In the genomic region with DNA sequence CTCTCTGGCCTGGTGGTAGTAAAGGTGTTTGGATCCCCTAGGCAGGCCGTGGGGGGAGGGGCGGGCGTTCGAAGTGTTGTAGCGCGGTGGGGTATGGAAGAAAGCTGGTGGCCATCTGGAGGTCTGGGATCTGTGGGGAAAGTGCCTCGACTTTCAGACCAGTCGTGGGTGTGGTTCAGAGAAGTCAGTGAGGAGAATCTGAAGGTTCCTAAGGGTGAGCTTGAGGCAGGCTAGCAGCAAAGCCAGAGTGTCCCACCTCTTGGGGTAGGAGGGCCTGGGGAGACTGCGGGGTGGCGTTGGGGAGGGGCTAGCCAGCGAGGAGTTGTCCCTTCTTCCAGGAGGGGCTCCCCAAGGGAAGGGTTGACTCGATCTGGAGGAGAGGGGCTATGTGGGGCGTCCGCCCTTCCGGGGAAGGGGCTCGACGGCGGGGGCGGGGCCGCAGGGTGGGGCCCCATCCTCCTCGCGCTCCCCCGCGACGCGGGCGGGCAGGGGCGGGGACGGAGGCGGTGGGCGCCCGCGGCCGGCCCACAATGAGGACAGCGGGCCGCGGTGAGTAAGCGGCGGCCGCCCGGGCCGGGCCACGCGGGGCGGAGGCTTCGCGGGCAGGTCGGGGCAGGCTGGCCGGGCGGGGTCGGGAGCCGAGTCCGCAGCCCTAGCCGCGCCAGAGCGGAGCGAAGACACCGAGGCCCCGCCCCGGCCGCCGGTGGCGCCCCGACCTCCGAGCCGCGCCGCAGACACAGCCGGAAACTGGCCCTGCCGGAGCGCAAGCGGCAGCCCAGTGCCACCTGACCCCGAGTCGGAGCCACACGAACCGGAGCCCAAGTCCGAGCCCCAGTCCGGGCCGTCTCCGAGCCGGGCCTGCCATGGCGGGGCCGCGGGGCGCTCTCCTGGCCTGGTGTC, we compare ENCODE assay signal across 7 mouse cellular contexts. TPM values are rescaled to one million over a fixed set of nuclear protein-coding genes. Genes with fewer than 3 reads are reported as not detected.
A peak's percentile ranks its signal among the peaks of the same experiment; 100 is the strongest.
DNase-seq lines count a peak whose midpoint lies in the region; ATAC-seq lines count a peak whose summit lies in the region.

A gene (plus strand): TSS at position 478 of the 900 bp plus-strand sequence.

- DNase-seq in ZHBTc4 (ENCODE audit: low read depth, low spot score), result peak; percentile 50
- peak; percentile 88 to 89 for DNase-seq in cerebellum, postnatal 25 days
- DNase-seq in gastrocnemius, postnatal 14 days, result peak; percentile 78
- peak; percentile 47 for DNase-seq in hindlimb bud, embryonic 11.5 days (ENCODE audit: extremely low spot score, low read depth, low spot score)
- peak in 1 of 2 experiments; percentile 24 for DNase-seq in left cerebral cortex, postnatal 14 days (ENCODE audit: low spot score in 2 of 2)
- DNase-seq in spleen, adult 12 weeks (ENCODE audit: low spot score), result peak; percentile 39

- peak; percentile 18; the same call in 1 of the 2 replicates for ATAC-seq in megakaryocyte progenitor cell, adult 5-6 weeks (replicated peaks; ENCODE audit: poor library complexity)

- intact Hi-C loops in gastrocnemius, postnatal 14 days (cut with DNase I; ENCODE audit: low total_unique reads), result no loop called here
- intact Hi-C loops in left cerebral cortex, postnatal 14 days (cut with DNase I), result no loop called here

RNA-seq across cellular contexts. Expression of the gene that starts here (rescaled TPM):
- 10 to 100 TPM; 14.4 to 15.8 TPM for total RNA-seq in gastrocnemius, postnatal 14 days (2021)
- total RNA-seq in left cerebral cortex, postnatal 14 days (2021), result 10 to 100 TPM; 22.1 to 27.8 TPM
- total RNA-seq in megakaryocyte progenitor cell, adult 5-6 weeks (2015), result 4.8 and 5.6 TPM in 2 replicates
- total RNA-seq in megakaryocyte progenitor cell, adult 5-6 weeks (2017), result 3.6 and 5.5 TPM in 2 replicates
